Mouse (Mus musculus): Measurements from ENCODE around the gene Prr11.

- no peak for TF ChIP-seq POLR2A (IDR thresholded peaks at IDR 0.05; ENCODE audit: borderline replicate concordance, insufficient read depth, low read length)
- TF ChIP-seq CTCF (IDR thresholded peaks at IDR 0.05; ENCODE audit: borderline replicate concordance, insufficient read depth, low read depth, low read length), result no peak
Measured at GRCm38 (mm10) chr11:87110172-87110909, 1.8 kb upstream of the Prr11 start.

All from cerebellum, adult 2 months (tissue).